Mouse (Mus musculus): ENCODE results near the gene Syf2.

DNA sequence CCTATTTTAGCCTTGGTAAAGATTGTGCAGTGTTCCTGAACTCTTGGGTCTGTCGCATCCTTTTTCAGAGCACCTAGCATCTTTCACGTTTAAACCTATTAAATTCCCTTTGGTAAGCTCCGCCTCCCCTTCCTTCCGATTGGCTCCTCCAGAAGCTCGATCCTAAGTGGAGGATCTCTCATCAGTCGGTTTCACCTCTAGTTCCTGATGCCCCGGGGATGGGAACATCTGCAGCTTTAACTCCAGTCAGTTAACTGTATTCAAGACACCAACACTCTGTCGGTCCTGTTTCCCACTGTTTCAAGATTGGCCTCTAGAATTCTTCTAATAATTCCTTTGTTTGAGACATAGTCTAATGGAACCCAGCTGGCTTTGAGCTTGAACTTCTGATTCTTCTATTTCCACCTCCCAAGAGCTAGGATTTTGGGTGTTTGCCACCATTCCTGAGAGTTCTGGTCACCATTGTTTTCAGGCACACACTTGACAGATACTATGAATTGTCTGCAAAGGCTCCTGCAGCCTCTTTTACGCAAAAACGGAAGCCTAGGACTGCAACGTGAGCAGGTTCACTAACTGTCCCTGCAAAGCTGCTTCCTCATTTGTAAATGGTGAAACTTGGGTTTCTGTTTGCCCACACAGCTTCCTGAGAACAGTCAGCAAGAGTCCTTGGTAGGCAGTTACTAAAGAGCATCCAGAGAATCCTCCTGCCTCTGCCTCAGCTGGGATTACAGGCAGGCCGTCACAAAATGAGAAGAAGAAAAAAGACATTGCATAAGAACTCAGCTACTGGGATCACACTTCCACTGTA is 10.8 kb upstream of the Syf2 start:
- no peak for TF ChIP-seq POLR2A (IDR thresholded peaks at IDR 0.05; ENCODE audit: low read depth, low read length)
- no peak for TF ChIP-seq CTCF (IDR thresholded peaks at IDR 0.05; ENCODE audit: extremely low read depth, insufficient read length, insufficient replicate concordance, low read depth, low read length)
